Mouse (Mus musculus) embryonic facial prominence, embryonic 13.5 days (tissue): Measurements from ENCODE around the gene Myo1d. TPM values are rescaled to one million over a fixed set of nuclear protein-coding genes. Genes with fewer than 3 reads are reported as not detected.
"Not testable (repeated sequence)": the region's sequence is repeated elsewhere in the genome, so short reads cannot be mapped to it uniquely, and the experiment has no call there.

Experiments
- ATAC-seq: fragments of 200-750 bp; cut with Nextera tagmentation; 2 replicates; pipeline ENCODE4 v1.8.0; 2017; ENCODE audit warnings: low read depth; ENCODE audit not compliant: insufficient number of reproducible peaks, insufficient read depth, low FRiP score, low TSS enrichment
- H3K27ac ChIP-seq: fragments of 300-500 bp; sonication (generic); 2 replicates; pipeline ENCODE4 v1.5.1; 2015; ENCODE audit warnings: moderate library complexity, mild to moderate bottlenecking, inconsistent platforms
- H3K27me3 ChIP-seq: fragments of 300-500 bp; sonication (generic); 2 replicates; pipeline ENCODE4 v1.6.1; 2015; ENCODE audit warnings: mild to moderate bottlenecking, inconsistent platforms
- H3K36me3 ChIP-seq: fragments of 300-500 bp; sonication (generic); 2 replicates; pipeline ENCODE4 v1.6.1; 2015; ENCODE audit warnings: mild to moderate bottlenecking, inconsistent platforms
- H3K4me1 ChIP-seq: fragments of 300-500 bp; sonication (generic); 2 replicates; pipeline ENCODE4 v1.6.1; 2015; ENCODE audit warnings: inconsistent platforms
- H3K4me2 ChIP-seq: fragments of 300-500 bp; sonication (generic); 2 replicates; pipeline ENCODE4 v1.6.1; 2015; ENCODE audit warnings: moderate library complexity, mild to moderate bottlenecking, inconsistent platforms
- H3K4me3 ChIP-seq: fragments of 300-500 bp; sonication (generic); 2 replicates; pipeline ENCODE4 v1.5.1; 2015; ENCODE audit warnings: mild to moderate bottlenecking, inconsistent platforms
- H3K9ac ChIP-seq: fragments of 300-500 bp; sonication (generic); 2 replicates; pipeline ENCODE4 v1.6.1; 2015; ENCODE audit warnings: mild to moderate bottlenecking, inconsistent platforms
- H3K9me3 ChIP-seq: fragments of 300-500 bp; sonication (generic); 2 replicates; pipeline ENCODE4 v1.6.1; 2016; ENCODE audit warnings: inconsistent platforms
- WGBS: fragments of 180-500 bp; shearing (Covaris S2); methylation state at CpG from one replicate; pipeline ENCODE4 v1.1.7; 2015; ENCODE audit warnings: mixed read lengths; 5-methylcytosine and 5-hydroxymethylcytosine counted together
- polyA plus RNA-seq: library from polyadenylated mRNA; unstranded; fragments of >200 nt; fragmentation: Nextera tagmentation; extraction: Ambion mirVana; gene quantifications from 2 replicates; pipeline ENCODE4 v1.2.1, GENCODE M21; 2015

The Myo1d gene
- polyA plus RNA-seq, 1 experiment from 2014 or later, result 7.7 TPM

- 0 out of 2 replicates have a peak overlapping the region, but pooled peaks have one; percentile 97 for H3K4me2 ChIP-seq
- WGBS, result 83% methylated on average over 9 of the region's 9 CpGs
- H3K27me3 ChIP-seq, result no peaks in the 10 kb centered on the region; the same call in 1 of the 2 replicates
- H3K4me1 ChIP-seq, result peaks cover 37% of the 10 kb centered on the region
- H3K4me3 ChIP-seq, result no peak overlapping the region
- peak overlapping the region; percentile 85; the same call in 1 of the 2 replicates for H3K27ac ChIP-seq
- ATAC-seq, result no peak
- no peak overlapping the region for H3K9ac ChIP-seq
- no peaks in the 10 kb centered on the region for H3K9me3 ChIP-seq
- H3K36me3 ChIP-seq, result peaks cover 30% of the 10 kb centered on the region
Observed at GRCm38 (mm10) chr11:80475544-80475943, 304.3 kb downstream of the Myo1d start.

GRCm38 (mm10) chr11:80474846-80475245, 305.0 kb downstream of the Myo1d start:
- Histone ChIP-seq H3K27ac (0 out of 2 replicates have a peak overlapping the region, but pooled peaks have one; percentile 7), H3K9ac (no peak overlapping the region), H3K36me3 (peaks cover 37% of the 10 kb centered on the region), H3K4me2 (no peak overlapping the region), H3K27me3 (no peaks in the 10 kb centered on the region; the same call in 1 of the 2 replicates), H3K4me3 (no peak overlapping the region), H3K9me3 (no peaks in the 10 kb centered on the region), H3K4me1 (peaks cover 31% of the 10 kb centered on the region)
- 86% methylated on average over 11 of the region's 11 CpGs for WGBS
- ATAC-seq, result no peak

DNA sequence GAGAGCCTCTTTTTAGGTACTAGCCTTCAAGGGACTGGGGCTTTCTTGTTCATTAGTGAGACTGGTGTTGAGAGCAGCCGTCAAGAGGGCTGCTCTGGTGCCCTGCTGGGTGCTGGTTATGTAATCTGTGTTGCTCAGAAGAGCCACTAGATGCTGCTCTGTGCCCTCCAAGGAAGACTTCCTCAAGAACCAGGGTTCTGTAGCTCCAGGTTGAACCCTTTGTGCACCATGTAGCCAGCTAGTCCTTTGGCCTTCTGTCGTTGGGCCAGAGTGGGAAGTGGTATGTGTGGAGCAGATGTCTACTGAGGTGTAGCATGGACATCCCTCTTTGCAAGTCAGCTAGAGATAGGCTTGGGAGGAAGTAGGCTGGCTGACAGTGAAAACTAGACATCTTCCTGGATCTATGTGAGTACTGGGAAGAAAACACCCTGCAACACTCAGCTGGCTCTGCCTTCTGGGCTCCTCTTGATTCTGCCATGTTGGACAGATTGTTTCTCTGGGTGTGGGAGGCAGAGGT, 305.6 kb downstream of the Myo1d start:
- H3K4me1 ChIP-seq, result peaks cover 25% of the 10 kb centered on the region
- H3K4me3 ChIP-seq, result no peak overlapping the region
- H3K9ac ChIP-seq, result no peak overlapping the region
- H3K27me3 ChIP-seq, result no peaks in the 10 kb centered on the region; the same call in 1 of the 2 replicates
- no peaks in the 10 kb centered on the region for H3K9me3 ChIP-seq
- H3K36me3 ChIP-seq, result peaks cover 43% of the 10 kb centered on the region
- H3K27ac ChIP-seq, result no peak overlapping the region
- no peak for ATAC-seq
- no peak overlapping the region for H3K4me2 ChIP-seq
- 67% methylated on average over 2 of the region's 2 CpGs for WGBS

GRCm38 (mm10) chr11:80471836-80472605, 307.8 kb downstream of the Myo1d start:
- Histone ChIP-seq H3K9ac (no peak overlapping the region), H3K27me3 (no peaks in the 10 kb centered on the region), H3K36me3 (peaks cover 65% of the 10 kb centered on the region), H3K27ac (no peak overlapping the region), H3K4me3 (no peak overlapping the region), H3K4me2 (no peak overlapping the region), H3K4me1 (peaks cover 7% of the 10 kb centered on the region; the same call in 1 of the 2 replicates), H3K9me3 (no peaks in the 10 kb centered on the region)
- no peak for ATAC-seq
- WGBS, result 74% methylated on average over 16 of the region's 16 CpGs

GRCm38 (mm10) chr11:80463605-80464130, 316.2 kb downstream of the Myo1d start:
- 86% methylated on average over 4 of the region's 4 CpGs for WGBS
- H3K36me3 ChIP-seq, result peaks cover 92% of the 10 kb centered on the region
- not testable (repeated sequence) for H3K9me3 ChIP-seq, H3K4me1 ChIP-seq, H3K9ac ChIP-seq, ATAC-seq, H3K4me2 ChIP-seq, H3K27ac ChIP-seq, H3K27me3 ChIP-seq, H3K4me3 ChIP-seq

DNA sequence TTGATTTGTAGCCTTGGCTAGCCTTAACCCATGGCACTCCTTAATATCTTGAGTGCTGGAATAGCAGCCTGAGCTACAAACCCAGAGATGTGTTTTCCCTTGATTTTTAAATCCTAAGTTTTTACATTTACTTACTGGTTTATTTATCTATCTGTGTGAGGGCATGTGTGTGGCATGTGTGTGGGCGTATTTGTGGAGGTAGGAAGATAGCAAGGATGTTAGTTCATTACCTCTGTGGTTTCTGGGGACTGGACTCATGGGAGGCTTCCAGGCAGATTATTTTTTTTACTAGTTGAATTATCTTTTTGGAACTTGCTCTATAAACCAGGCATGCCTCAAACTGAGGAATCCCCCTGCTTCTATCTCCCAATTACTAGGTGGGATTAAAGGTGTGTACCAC, 326.6 kb downstream of the Myo1d start:
- no peak overlapping the region for H3K4me2 ChIP-seq
- peaks cover 70% of the 10 kb centered on the region for H3K36me3 ChIP-seq
- H3K27me3 ChIP-seq, result no peaks in the 10 kb centered on the region
- no peaks in the 10 kb centered on the region for H3K4me1 ChIP-seq
- 97% methylated on average over 1 of the region's 1 CpGs for WGBS
- H3K9me3 ChIP-seq, result no peaks in the 10 kb centered on the region
- H3K4me3 ChIP-seq, result no peak overlapping the region
- H3K9ac ChIP-seq, result no peak overlapping the region
- no peak overlapping the region for H3K27ac ChIP-seq
- no peak for ATAC-seq

GRCm38 (mm10) chr11:80452242-80452641, 327.6 kb downstream of the Myo1d start:
- Histone ChIP-seq H3K4me1 (no peaks in the 10 kb centered on the region), H3K9me3 (no peaks in the 10 kb centered on the region), H3K9ac (no peak overlapping the region), H3K36me3 (peaks cover 68% of the 10 kb centered on the region), H3K27me3 (no peaks in the 10 kb centered on the region), H3K27ac (no peak overlapping the region), H3K4me2 (no peak overlapping the region), H3K4me3 (no peak overlapping the region)
- no peak for ATAC-seq
- 90% methylated on average over 3 of the region's 3 CpGs for WGBS

GRCm38 (mm10) chr11:80449859-80450258, 330.0 kb downstream of the Myo1d start:
- WGBS, result 91% methylated on average over 2 of the region's 2 CpGs
- Histone ChIP-seq H3K4me1 (no peaks in the 10 kb centered on the region), H3K4me3 (no peak overlapping the region), H3K36me3 (peaks cover 68% of the 10 kb centered on the region), H3K9ac (no peak overlapping the region), H3K9me3 (no peaks in the 10 kb centered on the region), H3K27ac (no peak overlapping the region), H3K4me2 (no peak overlapping the region), H3K27me3 (no peaks in the 10 kb centered on the region)
- ATAC-seq, result no peak

- Histone ChIP-seq H3K27me3 (no peaks in the 10 kb centered on the region), H3K9me3 (no peaks in the 10 kb centered on the region), H3K36me3 (peaks cover 71% of the 10 kb centered on the region), H3K4me2 (no peak overlapping the region), H3K4me1 (no peaks in the 10 kb centered on the region), H3K27ac (no peak overlapping the region), H3K4me3 (no peak overlapping the region), H3K9ac (no peak overlapping the region)
- ATAC-seq, result no peak
- 93% methylated on average over 3 of the region's 3 CpGs for WGBS
Observed at GRCm38 (mm10) chr11:80446916-80447315, 332.9 kb downstream of the Myo1d start.

Other genes starting within 250 kb of the Myo1d start
- 106 and 107 TPM in 2 replicates for gene Tmem98, start 30.1 kb upstream of the Myo1d start, polyA plus RNA-seq
- not detected in 2 replicates for gene Spaca3, start 78.3 kb upstream of the Myo1d start, polyA plus RNA-seq